Mouse (Mus musculus) kidney, adult 2 months (tissue): ENCODE measurements around the gene Ctnnbl1.

ENCODE experiments used
- CTCF ChIP-seq: fragments of 200-500 bp; conservative IDR thresholded peaks from 2 replicates; pipeline ENCODE4 v1.5.1; 2011; ENCODE audit warnings: low read depth, mild to moderate bottlenecking, control low read depth, low read length, moderate library complexity, mixed read lengths; ENCODE audit not compliant: insufficient read depth, insufficient read length
- POLR2A ChIP-seq: fragments of 200-500 bp; IDR thresholded peaks from one replicate; pipeline ENCODE4 v1.6.1; 2011; ENCODE audit warnings: low read depth, low read length, control low read depth

DNA sequence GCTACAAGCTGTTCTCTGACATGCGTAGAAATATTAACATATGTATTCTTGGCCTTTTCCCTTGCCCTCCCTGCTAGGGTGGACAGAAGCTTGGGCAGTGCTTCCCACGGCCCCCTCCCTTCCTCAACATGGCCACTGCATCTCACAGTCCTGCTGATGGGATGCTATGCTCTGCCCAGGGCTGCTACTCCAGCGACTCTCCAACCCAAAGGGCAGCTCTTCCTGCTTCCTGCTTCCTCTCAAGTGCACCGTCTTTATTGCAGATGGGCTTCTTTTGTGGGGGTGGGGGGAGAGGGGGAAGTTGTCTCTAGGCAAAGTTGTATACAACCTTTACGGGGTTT is 12.7 kb upstream of the Ctnnbl1 start:
- TF ChIP-seq POLR2A: no peak
- no peak for TF ChIP-seq CTCF
